22 mouse cellular contexts compared by ENCODE assay signal in the genomic region with DNA sequence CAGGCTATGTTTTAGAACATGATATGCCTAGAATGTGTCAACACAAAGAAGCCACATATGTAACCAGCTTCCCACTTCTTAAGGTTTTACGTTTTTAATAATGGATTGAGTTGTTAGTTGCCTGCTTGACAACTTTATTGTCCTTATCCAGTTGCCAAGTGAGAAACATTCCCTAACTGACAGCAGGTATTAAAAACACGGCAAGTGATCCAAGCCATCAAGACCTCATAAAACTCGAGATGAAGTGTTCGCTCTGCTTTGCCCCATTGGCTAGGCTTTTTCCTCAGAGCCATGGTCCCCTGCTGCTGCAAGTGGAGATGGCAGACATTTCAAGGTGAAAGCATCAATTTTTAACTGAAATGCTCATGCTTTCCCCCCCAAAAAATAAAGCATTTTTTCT.
A peak's percentile ranks its signal among the peaks of the same experiment; 100 is the strongest.
DNase-seq lines count a peak whose midpoint lies in the region; ATAC-seq and TF ChIP-seq lines count a peak whose summit lies in the region.
"Had no signal": no experiment of that assay in that cellular context is flagged by ENCODE, and none has a peak within 500 bp of the region (broad histone marks: within the 10 kb centered on the region; RNA-seq: fewer than 3 reads in every experiment).

No protein-coding gene starts in this region.

- WGBS in midbrain, embryonic 14.5 days: 45% methylated on average over 4 of the region's 4 CpGs
- WGBS in midbrain, embryonic 13.5 days: 62% methylated on average over 4 of the region's 4 CpGs
- 34% methylated on average over 4 of the region's 4 CpGs for WGBS in limb, embryonic 10.5 days

- no peak overlapping the region for H3K9ac ChIP-seq in midbrain, embryonic 14.5 days (replicated peaks; ENCODE audit: low read length)
- H3K9ac ChIP-seq in midbrain, embryonic 13.5 days (replicated peaks): no peak overlapping the region
- H3K9ac ChIP-seq: forebrain, embryonic 13.5 days; forebrain, postnatal 0 days; heart, embryonic 13.5 days; hindbrain, embryonic 12.5 days had no signal

- no peak overlapping the region for H3K27ac ChIP-seq in midbrain, embryonic 14.5 days (replicated peaks; ENCODE audit: low read depth, low read length)
- H3K27ac ChIP-seq in midbrain, embryonic 13.5 days: no peak overlapping the region
- no peak overlapping the region for H3K27ac ChIP-seq in limb, embryonic 10.5 days
- H3K27ac ChIP-seq in left cerebral cortex, adult 2 months: no peak overlapping the region
- H3K27ac ChIP-seq: embryonic facial prominence, embryonic 10.5 days; forebrain, embryonic 13.5 days; gastrocnemius, adult 2 months; heart, embryonic 13.5 days; hindbrain, embryonic 12.5 days had no signal

- no peak for ATAC-seq in midbrain, embryonic 14.5 days (ENCODE audit: low FRiP score, low TSS enrichment)
- no peak for ATAC-seq in midbrain, embryonic 13.5 days
- ATAC-seq: activated CD4-positive, CD25-positive, alpha-beta regulatory T cell, adult 4 months; forebrain, embryonic 13.5 days; forebrain, postnatal 0 days; hindbrain, embryonic 16.5 days; Patski had no signal

- peak; percentile 6 for DNase-seq in embryo, embryonic 10 days (ENCODE audit: low spot score)
- DNase-seq in embryo, embryonic 9.5 days (ENCODE audit: extremely low spot score): no peak
- peak; percentile 19 for DNase-seq in midbrain, embryonic 14.5 days
- peak; percentile 33 for DNase-seq in limb, embryonic 10.5 days (ENCODE audit: low spot score)
- no peak for DNase-seq in ovary, adult 18-20 months (ENCODE audit: low spot score)
- no peak for DNase-seq in left cerebral cortex, adult 2 months (ENCODE audit: extremely low spot score in 1 of 2, low spot score in 2 of 2)
- DNase-seq: adrenal gland, adult 2 months; adrenal gland, postnatal 25 days; cerebellum, adult 2 months; cerebellum, postnatal 10 days; forebrain, postnatal 0 days; gastrocnemius, adult 2 months; gastrocnemius, postnatal 25 days; heart, postnatal 4 days had no signal

- no peak overlapping the region for H3K4me2 ChIP-seq in midbrain, embryonic 14.5 days (ENCODE audit: low read length)
- no peak overlapping the region for H3K4me2 ChIP-seq in midbrain, embryonic 13.5 days (replicated peaks)
- H3K4me2 ChIP-seq: forebrain, embryonic 13.5 days; heart, embryonic 13.5 days; hindbrain, embryonic 12.5 days had no signal

- no peaks in the 10 kb centered on the region for H3K9me3 ChIP-seq in midbrain, embryonic 14.5 days (ENCODE audit: control insufficient read depth, low read length)
- H3K9me3 ChIP-seq in midbrain, embryonic 13.5 days: no peaks in the 10 kb centered on the region
- no peaks in the 10 kb centered on the region for H3K9me3 ChIP-seq in limb, embryonic 10.5 days (replicated peaks)
- H3K9me3 ChIP-seq: embryonic facial prominence, embryonic 10.5 days; forebrain, embryonic 13.5 days; heart, embryonic 13.5 days; hindbrain, embryonic 12.5 days had no signal

- intact Hi-C loops in left cerebral cortex, adult 2 months (cut with DNase I): no loop called here

- no peaks in the 10 kb centered on the region for H3K4me1 ChIP-seq in midbrain, embryonic 14.5 days (ENCODE audit: control insufficient read depth, insufficient read depth, low read length)
- no peaks in the 10 kb centered on the region for H3K4me1 ChIP-seq in midbrain, embryonic 13.5 days (replicated peaks)
- peaks cover 6% of the 10 kb centered on the region for H3K4me1 ChIP-seq in limb, embryonic 10.5 days
- H3K4me1 ChIP-seq: embryonic facial prominence, embryonic 10.5 days; forebrain, embryonic 13.5 days; heart, embryonic 13.5 days; hindbrain, embryonic 12.5 days had no signal

- no peak for TF ChIP-seq CTCF in left cerebral cortex, adult 2 months (IDR thresholded peaks at IDR 0.05)

- H3K36me3 ChIP-seq in midbrain, embryonic 14.5 days (ENCODE audit: control insufficient read depth, insufficient read depth, low read length): no peaks in the 10 kb centered on the region
- H3K36me3 ChIP-seq in midbrain, embryonic 13.5 days: no peaks in the 10 kb centered on the region
- H3K36me3 ChIP-seq in limb, embryonic 10.5 days: no peaks in the 10 kb centered on the region
- H3K36me3 ChIP-seq: embryonic facial prominence, embryonic 10.5 days; heart, embryonic 13.5 days; hindbrain, embryonic 12.5 days had no signal

- H3K27me3 ChIP-seq in midbrain, embryonic 14.5 days (ENCODE audit: control insufficient read depth, insufficient read depth, low read length): no peaks in the 10 kb centered on the region
- no peaks in the 10 kb centered on the region for H3K27me3 ChIP-seq in midbrain, embryonic 13.5 days
- no peaks in the 10 kb centered on the region for H3K27me3 ChIP-seq in limb, embryonic 10.5 days (ENCODE audit: low read depth, poor library complexity, severe bottlenecking)
- H3K27me3 ChIP-seq: forebrain, embryonic 13.5 days; heart, embryonic 13.5 days; hindbrain, embryonic 12.5 days; Patski had no signal

- H3K4me3 ChIP-seq in midbrain, embryonic 14.5 days (replicated peaks; ENCODE audit: low read depth, low read length): no peak overlapping the region
- no peak overlapping the region for H3K4me3 ChIP-seq in midbrain, embryonic 13.5 days (replicated peaks)
- H3K4me3 ChIP-seq in limb, embryonic 10.5 days: no peak overlapping the region
- H3K4me3 ChIP-seq in left cerebral cortex, adult 2 months: no peak overlapping the region
- H3K4me3 ChIP-seq: embryonic facial prominence, embryonic 10.5 days; forebrain, embryonic 13.5 days; gastrocnemius, adult 2 months; heart, embryonic 13.5 days; hindbrain, embryonic 12.5 days had no signal

Comparison
In these comparisons a context has a peak if more than half of its experiments do, and no peak if none do; other contexts are left out.
1. DNase-seq: peak in embryo, embryonic 10 days (single experiment), midbrain, embryonic 14.5 days (single experiment) and limb, embryonic 10.5 days (single experiment); none in embryo, embryonic 9.5 days (single experiment), ovary, adult 18-20 months (single experiment) and left cerebral cortex, adult 2 months (0 of 2).